Mouse (Mus musculus) MEL (cell line): ENCODE results near the gene Prdx1.

Experiments
- BHLHE40 ChIP-seq: IDR thresholded peaks from 2 replicates; pipeline ENCODE4 v1.6.1; 2012; ENCODE audit warnings: low read depth, mild to moderate bottlenecking, inconsistent platforms, low read length, improper control_type of control experiment, borderline replicate concordance
- CHD2 ChIP-seq: IDR thresholded peaks from 2 replicates; pipeline ENCODE4 v1.6.1; 2011; ENCODE audit warnings: low read length, improper control_type of control experiment
- CTCF ChIP-seq, 3 experiments: IDR thresholded peaks in 2 of 3; conservative IDR thresholded peaks in 1 of 3; 2 replicates each; pipeline ENCODE4 v1.5.1; 2011 to 2012; ENCODE audit warnings: low read length in 3 of 3, low read depth in 2 of 3, mild to moderate bottlenecking in 2 of 3, improper control_type of control experiment in 1 of 3, inconsistent platforms in 1 of 3, mixed read lengths in 1 of 3, moderate library complexity in 1 of 3; ENCODE audit not compliant: control insufficient read depth in 1 of 3, insufficient read depth in 1 of 3, poor library complexity in 1 of 3, severe bottlenecking in 1 of 3
- EP300 ChIP-seq, 2 experiments: IDR thresholded peaks; 2 replicates each; pipeline ENCODE4 v1.6.1; 2011; ENCODE audit warnings: improper control_type of control experiment in 2 of 2, low read length in 2 of 2, low read depth in 1 of 2, mild to moderate bottlenecking in 1 of 2
- JUND ChIP-seq: IDR thresholded peaks from 2 replicates; pipeline ENCODE4 v1.6.1; 2011; ENCODE audit warnings: low read depth, mild to moderate bottlenecking, improper control_type of control experiment, low read length
- MXI1 ChIP-seq: IDR thresholded peaks from 2 replicates; pipeline ENCODE4 v1.6.1; 2011; ENCODE audit warnings: mild to moderate bottlenecking, low read depth, low read length, improper control_type of control experiment
- POLR2A ChIP-seq, 2 experiments: IDR thresholded peaks; 2 replicates each; pipeline ENCODE4 v1.6.1; 2011 to 2012; ENCODE audit warnings: low read length in 2 of 2, mild to moderate bottlenecking in 2 of 2, control low read depth in 1 of 2, improper control_type of control experiment in 1 of 2, low read depth in 1 of 2, moderate library complexity in 1 of 2; ENCODE audit not compliant: control insufficient read depth in 1 of 2, insufficient read depth in 1 of 2, poor library complexity in 1 of 2
- POLR2AphosphoS5 ChIP-seq: IDR thresholded peaks from 2 replicates; pipeline ENCODE4 v1.6.1; 2012; ENCODE audit warnings: low read depth, borderline replicate concordance, mild to moderate bottlenecking, inconsistent platforms, low read length, moderate library complexity, mixed read lengths
- RCOR1 ChIP-seq: IDR thresholded peaks from 2 replicates; pipeline ENCODE4 v1.6.1; 2012; ENCODE audit warnings: low read depth, mild to moderate bottlenecking, inconsistent platforms, low read length, improper control_type of control experiment
- USF1 ChIP-seq: IDR thresholded peaks from 2 replicates; pipeline ENCODE4 v1.6.1; 2014; ENCODE audit warnings: low read depth, mild to moderate bottlenecking, inconsistent platforms, low read length, improper control_type of control experiment, moderate library complexity
- USF2 ChIP-seq, 2 experiments: IDR thresholded peaks; 2 replicates each; pipeline ENCODE4 v1.6.1; 2011 to 2012; ENCODE audit warnings: improper control_type of control experiment in 2 of 2, low read length in 2 of 2, borderline replicate concordance in 1 of 2, inconsistent platforms in 1 of 2, low read depth in 1 of 2, mild to moderate bottlenecking in 1 of 2; ENCODE audit not compliant: insufficient read depth in 1 of 2
- ZC3H11A ChIP-seq: IDR thresholded peaks from 2 replicates; pipeline ENCODE4 v1.6.1; 2012; ENCODE audit warnings: low read depth, mild to moderate bottlenecking, inconsistent platforms, low read length, improper control_type of control experiment
- ZMIZ1 ChIP-seq: IDR thresholded peaks from 2 replicates; pipeline ENCODE4 v1.6.1; 2012; ENCODE audit warnings: low read depth, mild to moderate bottlenecking, inconsistent platforms, low read length, improper control_type of control experiment, moderate library complexity
- ZNF384 ChIP-seq: IDR thresholded peaks from 2 replicates; pipeline ENCODE4 v1.6.1; 2012; ENCODE audit warnings: low read depth, mild to moderate bottlenecking, inconsistent platforms, low read length, improper control_type of control experiment

DNA sequence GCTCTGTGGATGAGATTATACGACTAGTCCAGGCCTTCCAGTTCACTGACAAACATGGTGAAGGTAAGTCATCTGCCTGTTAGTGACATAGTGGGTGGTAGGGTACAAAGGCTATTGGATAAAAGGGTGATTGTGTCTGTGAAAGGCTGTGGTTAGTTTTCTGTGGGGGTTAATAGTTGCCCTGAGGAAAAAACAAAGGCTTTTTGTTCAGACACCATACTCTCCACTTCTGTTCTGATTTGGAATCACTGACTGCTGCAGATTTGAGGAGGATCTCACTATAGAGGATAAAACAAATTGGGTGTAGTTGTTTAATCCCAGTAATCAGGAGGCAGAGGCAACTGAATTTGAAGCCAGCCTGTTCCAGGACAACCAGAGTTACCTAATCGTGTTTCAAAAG, 8.4 kb downstream of the Prdx1 start:
- TF ChIP-seq CTCF (IDR thresholded peaks at IDR 0.05 in 2 of 3, conservative IDR thresholded peaks at IDR 0.05 in 1 of 3; ENCODE audit: control insufficient read depth in 1 of 3, insufficient read depth in 1 of 3, low read depth in 2 of 3, low read length in 3 of 3, poor library complexity in 1 of 3, severe bottlenecking in 1 of 3) = no peak
- TF ChIP-seq JUND = no peak
- TF ChIP-seq ZMIZ1 = no peak
- no peak for TF ChIP-seq EP300 (IDR thresholded peaks at IDR 0.05; ENCODE audit: low read depth in 1 of 2, low read length in 2 of 2)
- no peak for TF ChIP-seq POLR2AphosphoS5
- no peak for TF ChIP-seq USF1
- no peak for TF ChIP-seq POLR2A (IDR thresholded peaks at IDR 0.05; ENCODE audit: control insufficient read depth in 1 of 2, insufficient read depth in 1 of 2, low read depth in 1 of 2, low read length in 2 of 2, poor library complexity in 1 of 2)
- no peak for TF ChIP-seq ZC3H11A
- TF ChIP-seq CHD2 = no peak
- TF ChIP-seq MXI1 = no peak
- TF ChIP-seq USF2 (IDR thresholded peaks at IDR 0.05; ENCODE audit: borderline replicate concordance in 1 of 2, insufficient read depth in 1 of 2, low read depth in 1 of 2, low read length in 2 of 2) = no peak
- TF ChIP-seq ZNF384 = no peak
- TF ChIP-seq RCOR1 = no peak
- TF ChIP-seq BHLHE40 = no peak
